ENCODE assay signal across 8 mouse cellular contexts in the genomic region with DNA sequence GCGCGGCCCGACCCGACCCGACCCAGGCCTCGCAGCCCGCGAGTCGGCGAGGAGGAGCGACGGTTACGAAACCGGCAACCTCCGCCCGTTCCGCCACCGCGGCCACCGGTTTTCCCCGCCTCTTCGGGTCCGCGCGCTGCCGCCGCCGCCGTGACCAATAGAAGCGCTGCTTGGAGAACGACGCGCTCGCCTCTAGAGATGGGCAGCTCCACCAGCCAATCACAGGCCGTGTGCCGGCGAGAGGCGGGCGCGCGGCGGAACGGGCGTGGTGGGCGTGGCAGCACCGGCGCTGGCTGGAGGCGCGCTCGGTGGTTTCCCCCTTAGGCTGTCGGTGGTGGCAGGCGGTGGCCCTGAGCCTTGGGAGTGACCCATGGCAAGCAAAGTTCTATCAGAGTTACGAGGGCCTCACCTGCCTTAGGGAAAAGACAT. TPM values are rescaled to one million over a fixed set of nuclear protein-coding genes. Genes with fewer than 3 reads are reported as not detected.
DNase-seq lines count a peak whose midpoint lies in the region; ATAC-seq and TF ChIP-seq lines count a peak whose summit lies in the region.

A gene (minus strand): TSS at position 138 of the 429 bp plus-strand sequence.

- peak within 1 kb of the TSS; percentile 80 for H3K4me3 ChIP-seq in brown adipose tissue, adult 24 weeks (ENCODE audit: insufficient read depth, low read depth, low read length)
- H3K4me3 ChIP-seq in heart, embryonic 13.5 days: peak within 1 kb of the TSS; percentile 93
- H3K4me3 ChIP-seq in liver, embryonic 11.5 days (ENCODE audit: low read depth, low read length): peak within 1 kb of the TSS; percentile 99
- peak within 1 kb of the TSS; percentile 95 for H3K4me3 ChIP-seq in myocyte

- 0 out of 2 replicates have a peak, but pooled peaks cover 5% of the 10 kb centered on the region for H3K9me3 ChIP-seq in heart, embryonic 13.5 days
- no peaks in the 10 kb centered on the region; the same call in 1 of the 2 replicates for H3K9me3 ChIP-seq in liver, embryonic 11.5 days (ENCODE audit: control insufficient read depth, low read length)

- peak; percentile 97 for DNase-seq in kidney, postnatal 10 days
- DNase-seq in liver, embryonic 11.5 days (ENCODE audit: low spot score): peak; percentile 94
- DNase-seq in spleen, postnatal 4 days (ENCODE audit: low spot score in 2 of 2): peak; percentile 98 to 99

- peak within 1 kb of the TSS; percentile 99 for H3ac ChIP-seq in myocyte (ENCODE audit: control insufficient read depth, insufficient read length)

- under 1% methylated on average over 49 of the region's 53 CpGs for WGBS in heart, embryonic 13.5 days
- WGBS in liver, embryonic 11.5 days: 1% methylated on average over 46 of the region's 53 CpGs

- TF ChIP-seq POLR2A in myocyte (IDR thresholded peaks at IDR 0.05; ENCODE audit: insufficient read length, low read depth): peak; percentile 82

- peak within 1 kb of the TSS; percentile 95 for H3K27ac ChIP-seq in brown adipose tissue, adult 24 weeks (replicated peaks; ENCODE audit: low read depth, low read length)
- peak within 1 kb of the TSS; percentile 89 for H3K27ac ChIP-seq in heart, embryonic 13.5 days (replicated peaks)
- H3K27ac ChIP-seq in liver, embryonic 11.5 days (ENCODE audit: low read depth, low read length): peak within 1 kb of the TSS; percentile 87

- H3K9ac ChIP-seq in heart, embryonic 13.5 days: peak within 1 kb of the TSS; percentile 96
- H3K9ac ChIP-seq in liver, embryonic 11.5 days (ENCODE audit: low read depth, low read length): peak within 1 kb of the TSS; percentile 93

- H3K79me2 ChIP-seq in myocyte (ENCODE audit: control insufficient read depth, insufficient read depth): peaks cover 45% of the 10 kb centered on the region

- H3K36me3 ChIP-seq in heart, embryonic 13.5 days: no peaks in the 10 kb centered on the region
- H3K36me3 ChIP-seq in liver, embryonic 11.5 days (ENCODE audit: control insufficient read depth, insufficient read depth, low read length): no peaks in the 10 kb centered on the region
- H3K36me3 ChIP-seq in myocyte (ENCODE audit: control insufficient read depth, insufficient read depth): peaks cover 13% of the 10 kb centered on the region

- H3K27me3 ChIP-seq in heart, embryonic 13.5 days (replicated peaks): no peaks in the 10 kb centered on the region
- H3K27me3 ChIP-seq in liver, embryonic 11.5 days (replicated peaks; ENCODE audit: control insufficient read depth, insufficient read depth, low read length): no peaks in the 10 kb centered on the region
- H3K27me3 ChIP-seq in myocyte (ENCODE audit: control insufficient read depth, insufficient read depth, insufficient read length): no peaks in the 10 kb centered on the region

- peak; percentile 95 for ATAC-seq in CD4-positive, CD25-positive, alpha-beta regulatory T cell, adult 4 months
- peak; percentile 95 for ATAC-seq in erythroid progenitor cell, adult 5-6 weeks (replicated peaks; ENCODE audit: low FRiP score, poor library complexity, severe bottlenecking)
- ATAC-seq in heart, embryonic 13.5 days (ENCODE audit: extremely low read depth, insufficient number of reproducible peaks, low FRiP score, low TSS enrichment): peak; percentile 97
- peak; percentile 97 for ATAC-seq in liver, embryonic 11.5 days (replicated peaks; ENCODE audit: low FRiP score)

- H3K4me2 ChIP-seq in heart, embryonic 13.5 days: peak within 1 kb of the TSS; percentile 92
- H3K4me2 ChIP-seq in liver, embryonic 11.5 days: peak within 1 kb of the TSS; percentile 94
- peak within 1 kb of the TSS; percentile 88 for H3K4me2 ChIP-seq in myocyte (ENCODE audit: low read depth)

- H3K4me1 ChIP-seq in brown adipose tissue, adult 24 weeks (ENCODE audit: control insufficient read depth, insufficient read depth, insufficient read length, low read length): peaks cover 10% of the 10 kb centered on the region
- H3K4me1 ChIP-seq in heart, embryonic 13.5 days: peaks cover 25% of the 10 kb centered on the region
- peaks cover 23% of the 10 kb centered on the region for H3K4me1 ChIP-seq in liver, embryonic 11.5 days (replicated peaks; ENCODE audit: control insufficient read depth, insufficient read depth, low read length)

TF ChIP-seq in myocyte, 11 proteins besides CTCF, POLR2A, EP300 and RAD21:
- TF ChIP-seq USF1 (IDR thresholded peaks at IDR 0.05; ENCODE audit: low read depth) (no peak), MYOD1 (IDR thresholded peaks at IDR 0.05; ENCODE audit: control insufficient read depth in 1 of 3, insufficient read length in 2 of 3, low read depth in 2 of 3) (peak in 1 of 3 experiments; percentile 3), SRF (IDR thresholded peaks at IDR 0.05; ENCODE audit: control insufficient read depth, insufficient read length, low read depth) (peak; percentile 43), MYOG (IDR thresholded peaks at IDR 0.05; ENCODE audit: control insufficient read depth in 1 of 3, insufficient read depth in 1 of 3, insufficient read length in 2 of 3, low read depth in 2 of 3) (peak in 1 of 3 experiments; percentile 22), MAX (IDR thresholded peaks at IDR 0.05; ENCODE audit: low read depth) (no peak), E2F4 (IDR thresholded peaks at IDR 0.05; ENCODE audit: insufficient read depth) (peak; percentile 19), POLR2AphosphoS2 (IDR thresholded peaks at IDR 0.05; ENCODE audit: insufficient read length, low read depth) (peak; percentile 89), TCF3 (IDR thresholded peaks at IDR 0.05; ENCODE audit: insufficient read length, low read depth) (no peak), REST (IDR thresholded peaks at IDR 0.05; ENCODE audit: insufficient read depth, insufficient read length) (no peak)

RNA-seq across cellular contexts. Expression of the gene that starts here (rescaled TPM):
- polyA plus RNA-seq in CD4-positive, CD25-positive, alpha-beta regulatory T cell, adult 4 months (2017; shearing (Covaris generic)): 10 to 100 TPM in 1 of 2 experiments, 1 to 10 TPM in 1; 9.4 to 10.9 TPM
- 45.5 and 53.7 TPM in 2 replicates for polyA plus RNA-seq in brown adipose tissue, adult 24 weeks (2012; ENCODE audit: insufficient read depth, insufficient read length, missing spikeins)
- 41.1 and 56.6 TPM in 2 replicates for total RNA-seq in erythroid progenitor cell, adult 5-6 weeks (2015; ENCODE audit: low replicate concordance)
- total RNA-seq in erythroid progenitor cell, adult 5-6 weeks (2017; ENCODE audit: low replicate concordance): 55.4 and 81.1 TPM in 2 replicates
- polyA plus RNA-seq in heart, embryonic 13.5 days (2015; fragmentation: Nextera tagmentation; extraction: Ambion mirVana): 16.3 and 19.2 TPM in 2 replicates
- polyA plus RNA-seq in liver, embryonic 11.5 days (2014; fragmentation: Nextera tagmentation; extraction: Ambion mirVana): 25.6 and 26.2 TPM in 2 replicates
- polyA plus RNA-seq in myocyte (2012; fragmentation: generic; extraction: Trizol): 25.0 TPM

Comparison
In these comparisons a context has a peak if more than half of its experiments do, and no peak if none do; other contexts are left out.
1. Peak in every context shown above with its lines: DNase-seq, ATAC-seq, H3K4me3 ChIP-seq and H3K27ac ChIP-seq.